Mouse (Mus musculus) neural tube, embryonic 12.5 days (tissue): ENCODE results near the gene Kit. TPM values are rescaled to one million over a fixed set of nuclear protein-coding genes. Genes with fewer than 3 reads are reported as not detected.

ENCODE experiments used
- ATAC-seq: fragments of 200-750 bp; cut with Nextera tagmentation; 2 replicates; pipeline ENCODE4 v1.8.0; 2017; ENCODE audit warnings: low read depth, mild to moderate bottlenecking, moderate TSS enrichment, moderate library complexity; ENCODE audit not compliant: low FRiP score
- H3K27ac ChIP-seq: fragments of 300-500 bp; sonication (generic); 2 replicates; pipeline ENCODE4 v1.5.1; 2016
- H3K27me3 ChIP-seq: fragments of 300-500 bp; sonication (generic); replicated peaks from 2 replicates; pipeline ENCODE4 v1.6.1; 2016; ENCODE audit warnings: mild to moderate bottlenecking
- H3K36me3 ChIP-seq: fragments of 300-500 bp; sonication (generic); 2 replicates; pipeline ENCODE4 v1.6.1; 2016; ENCODE audit warnings: mild to moderate bottlenecking
- H3K4me1 ChIP-seq: fragments of 300-500 bp; sonication (generic); 2 replicates; pipeline ENCODE4 v1.6.1; 2016
- H3K4me2 ChIP-seq: fragments of 300-500 bp; sonication (generic); replicated peaks from 2 replicates; pipeline ENCODE4 v1.6.1; 2016; ENCODE audit warnings: mild to moderate bottlenecking
- H3K4me3 ChIP-seq: fragments of 300-500 bp; sonication (generic); 2 replicates; pipeline ENCODE4 v1.5.1; 2016
- H3K9ac ChIP-seq: fragments of 300-500 bp; sonication (generic); 2 replicates; pipeline ENCODE4 v1.6.1; 2016; ENCODE audit warnings: mild to moderate bottlenecking
- H3K9me3 ChIP-seq: fragments of 300-500 bp; sonication (generic); 2 replicates; pipeline ENCODE4 v1.6.1; 2016; ENCODE audit warnings: mild to moderate bottlenecking
- WGBS: fragments of 180-500 bp; shearing (Covaris S2); methylation state at CpG from one replicate; pipeline ENCODE4 v1.1.7; 2016; 5-methylcytosine and 5-hydroxymethylcytosine counted together
- polyA plus RNA-seq: library from polyadenylated mRNA; unstranded; fragments of >200 nt; fragmentation: Nextera tagmentation; extraction: Ambion mirVana; gene quantifications from 2 replicates; pipeline ENCODE4 v1.2.1, GENCODE M21; 2016

Kit gene
- polyA plus RNA-seq, 1 experiment from 2014 or later: 34.3 TPM

GRCm38 (mm10) chr5:75699081-75699480 lies 124.4 kb downstream of the Kit start:
- ATAC-seq: no peak
- Histone ChIP-seq H3K4me2 (no peak overlapping the region), H3K9me3 (no peaks in the 10 kb centered on the region), H3K27ac (no peak overlapping the region), H3K4me1 (no peaks in the 10 kb centered on the region), H3K9ac (no peak overlapping the region), H3K27me3 (no peaks in the 10 kb centered on the region), H3K36me3 (no peaks in the 10 kb centered on the region), H3K4me3 (no peak overlapping the region)
- WGBS: 87% methylated on average over 7 of the region's 7 CpGs

GRCm38 (mm10) chr5:75699516-75699915 lies 124.8 kb downstream of the Kit start:
- Histone ChIP-seq H3K36me3 (no peaks in the 10 kb centered on the region), H3K4me3 (no peak overlapping the region), H3K4me2 (no peak overlapping the region), H3K4me1 (no peaks in the 10 kb centered on the region), H3K9me3 (no peaks in the 10 kb centered on the region), H3K9ac (no peak overlapping the region), H3K27ac (no peak overlapping the region), H3K27me3 (no peaks in the 10 kb centered on the region)
- ATAC-seq: no peak
- 79% methylated on average over 9 of the region's 9 CpGs for WGBS

- H3K9me3 ChIP-seq: no peaks in the 10 kb centered on the region
- ATAC-seq: no peak
- no peak overlapping the region for H3K9ac ChIP-seq
- no peak overlapping the region for H3K27ac ChIP-seq
- H3K4me1 ChIP-seq: no peaks in the 10 kb centered on the region
- H3K4me3 ChIP-seq: no peak overlapping the region
- no peaks in the 10 kb centered on the region for H3K27me3 ChIP-seq
- no peak overlapping the region for H3K4me2 ChIP-seq
- 84% methylated on average over 12 of the region's 12 CpGs for WGBS
- H3K36me3 ChIP-seq: no peaks in the 10 kb centered on the region
Observed at GRCm38 (mm10) chr5:75701662-75702061, 126.9 kb downstream of the Kit start.

GRCm38 (mm10) chr5:75702080-75702479 lies 127.4 kb downstream of the Kit start:
- ATAC-seq: no peak
- H3K4me3 ChIP-seq: no peak overlapping the region
- no peaks in the 10 kb centered on the region for H3K4me1 ChIP-seq
- no peak overlapping the region for H3K4me2 ChIP-seq
- no peaks in the 10 kb centered on the region for H3K9me3 ChIP-seq
- H3K27ac ChIP-seq: no peak overlapping the region
- 94% methylated on average over 8 of the region's 8 CpGs for WGBS
- no peak overlapping the region for H3K9ac ChIP-seq
- H3K27me3 ChIP-seq: no peaks in the 10 kb centered on the region
- H3K36me3 ChIP-seq: no peaks in the 10 kb centered on the region

GRCm38 (mm10) chr5:75704584-75705175 lies 130.0 kb downstream of the Kit start:
- no peaks in the 10 kb centered on the region for H3K9me3 ChIP-seq
- no peaks in the 10 kb centered on the region for H3K4me1 ChIP-seq
- WGBS: 83% methylated on average over 7 of the region's 7 CpGs
- no peak overlapping the region for H3K27ac ChIP-seq
- no peak overlapping the region for H3K4me3 ChIP-seq
- no peak overlapping the region for H3K9ac ChIP-seq
- no peak for ATAC-seq
- no peaks in the 10 kb centered on the region for H3K27me3 ChIP-seq
- H3K4me2 ChIP-seq: no peak overlapping the region
- H3K36me3 ChIP-seq: no peaks in the 10 kb centered on the region

GRCm38 (mm10) chr5:75705421-75705820 lies 130.7 kb downstream of the Kit start:
- Histone ChIP-seq H3K4me3 (no peak overlapping the region), H3K9me3 (no peaks in the 10 kb centered on the region), H3K36me3 (no peaks in the 10 kb centered on the region), H3K9ac (no peak overlapping the region), H3K27ac (no peak overlapping the region), H3K4me2 (no peak overlapping the region), H3K4me1 (no peaks in the 10 kb centered on the region), H3K27me3 (no peaks in the 10 kb centered on the region)
- ATAC-seq: no peak
- WGBS: 89% methylated on average over 1 of the region's 1 CpGs
